Comparison of ENCODE assay signal across 22 mouse cellular contexts in genomic region chr17:7250373-7250772, GRCm38 (mm10).
"Had no signal": no experiment of that assay in that cellular context is flagged by ENCODE, and none has a peak within 500 bp of the region (broad histone marks: within the 10 kb centered on the region; RNA-seq: fewer than 3 reads in every experiment).

No protein-coding gene starts in this region.

- H3K27ac ChIP-seq: lung, embryonic 15.5 days; macrophage; midbrain, embryonic 13.5 days; midbrain, embryonic 15.5 days; neural tube, embryonic 12.5 days; neural tube, embryonic 15.5 days had no signal

- H3K9ac ChIP-seq: liver, postnatal 0 days; lung, embryonic 15.5 days; midbrain, embryonic 13.5 days; midbrain, embryonic 15.5 days; neural tube, embryonic 12.5 days; neural tube, embryonic 15.5 days had no signal

- H3K4me3 ChIP-seq: lung, embryonic 15.5 days; megakaryocyte, embryonic 14.5 days; midbrain, embryonic 13.5 days; midbrain, embryonic 15.5 days; myocyte; neural tube, embryonic 12.5 days; neural tube, embryonic 15.5 days had no signal

- H3K9me3 ChIP-seq: lung, embryonic 15.5 days; megakaryocyte, embryonic 14.5 days; midbrain, embryonic 13.5 days; midbrain, embryonic 15.5 days; neural tube, embryonic 12.5 days; neural tube, embryonic 15.5 days had no signal

- H3K4me2 ChIP-seq: lung, embryonic 15.5 days; midbrain, embryonic 11.5 days; midbrain, embryonic 13.5 days; midbrain, embryonic 15.5 days; neural tube, embryonic 12.5 days; neural tube, embryonic 15.5 days had no signal

- H3K27me3 ChIP-seq: lung, embryonic 15.5 days; megakaryocyte, embryonic 14.5 days; midbrain, embryonic 13.5 days; midbrain, embryonic 15.5 days; neural tube, embryonic 12.5 days; neural tube, embryonic 15.5 days had no signal

- DNase-seq: liver, postnatal 0 days; lung, adult 2 months; lung, postnatal 14 days; lung, postnatal 36 days; retina, postnatal 1 day; right cerebral cortex, adult 18-20 months; right cerebral cortex, postnatal 25 days; right cerebral cortex, postnatal 4 days; spleen, adult 18-20 months; thymus, adult 18-20 months; thymus, postnatal 14 days; thymus, postnatal 36 days had no signal

- ATAC-seq: liver, postnatal 0 days; lung, postnatal 0 days; midbrain, embryonic 13.5 days; midbrain, embryonic 15.5 days had no signal

- H3K36me3 ChIP-seq: lung, embryonic 15.5 days; midbrain, embryonic 15.5 days; neural tube, embryonic 15.5 days had no signal

- H3K4me1 ChIP-seq: lung, embryonic 15.5 days; megakaryocyte, embryonic 14.5 days; midbrain, embryonic 13.5 days; midbrain, embryonic 15.5 days; neural tube, embryonic 12.5 days; neural tube, embryonic 15.5 days had no signal
